Mouse (Mus musculus) megakaryocyte progenitor cell, adult 5-6 weeks (primary cell): ENCODE data around the gene Fam222a. TPM values are rescaled to one million over a fixed set of nuclear protein-coding genes. Genes with fewer than 3 reads are reported as not detected.

Experiments used
- ATAC-seq: replicated peaks from 2 replicates; pipeline ENCODE4 v1.8.0; 2016; ENCODE audit warnings: mild to moderate bottlenecking, moderate TSS enrichment, inconsistent platforms; ENCODE audit not compliant: poor library complexity
- total RNA-seq, 2 experiments: library from RNA; stranded (forward) in 1 of 2; stranded (reverse) in 1 of 2; fragments of 157-497, 149-512 nt in 1 of 2; fragments of 200-1000 nt in 1 of 2; gene quantifications; 2 replicates each; pipeline versions ENCODE4 v1.2.3 to v1.2.4; 2015 to 2017

Fam222a gene
- total RNA-seq, 2 experiments from 2014 or later, result 0.04 to 0.47 TPM

GRCm38 (mm10) chr5:114583046-114583445 is 15.2 kb downstream of the Fam222a start:
- no peak for ATAC-seq

- no peak for ATAC-seq
These were observed 15.8 kb downstream of the Fam222a start for GRCm38 (mm10) chr5:114583490-114584175.

GRCm38 (mm10) chr5:114584293-114585104 is 16.7 kb downstream of the Fam222a start:
- ATAC-seq, result no peak

GRCm38 (mm10) chr5:114585682-114586081 is 17.9 kb downstream of the Fam222a start:
- ATAC-seq, result no peak

GRCm38 (mm10) chr5:114587908-114588307 is 20.1 kb downstream of the Fam222a start:
- peak; percentile 87 for ATAC-seq

- no peak for ATAC-seq
These were observed 20.6 kb downstream of the Fam222a start for GRCm38 (mm10) chr5:114588416-114588815.

- no peak for ATAC-seq
These were observed 21.2 kb downstream of the Fam222a start for GRCm38 (mm10) chr5:114589026-114589425.

GRCm38 (mm10) chr5:114589454-114589853 is 21.6 kb downstream of the Fam222a start:
- no peak for ATAC-seq

- no peak for ATAC-seq
These were observed 22.5 kb downstream of the Fam222a start for GRCm38 (mm10) chr5:114590043-114590913.

GRCm38 (mm10) chr5:114591151-114591561 is 23.3 kb downstream of the Fam222a start:
- peak; percentile 20 for ATAC-seq

GRCm38 (mm10) chr5:114592463-114593160 is 24.8 kb downstream of the Fam222a start:
- no peak for ATAC-seq

GRCm38 (mm10) chr5:114593161-114593821 is 25.5 kb downstream of the Fam222a start:
- no peak for ATAC-seq

GRCm38 (mm10) chr5:114593949-114594348 is 26.1 kb downstream of the Fam222a start:
- no peak for ATAC-seq

GRCm38 (mm10) chr5:114594741-114595241 is 27.0 kb downstream of the Fam222a start:
- ATAC-seq, result peak; percentile 62

GRCm38 (mm10) chr5:114596604-114597003 is 28.8 kb downstream of the Fam222a start:
- ATAC-seq, result peak; percentile 61

- ATAC-seq, result 0 out of 2 replicates have a peak, but pooled peaks have one; percentile 9
These were observed 29.4 kb downstream of the Fam222a start for GRCm38 (mm10) chr5:114597222-114597621.

GRCm38 (mm10) chr5:114597652-114598051 is 29.8 kb downstream of the Fam222a start:
- ATAC-seq, result 0 out of 2 replicates have a peak, but pooled peaks have one; percentile 18

GRCm38 (mm10) chr5:114602012-114602411 is 34.2 kb downstream of the Fam222a start:
- no peak for ATAC-seq

- ATAC-seq, result no peak
These were observed 36.2 kb downstream of the Fam222a start for GRCm38 (mm10) chr5:114603975-114604374.
